Mouse (Mus musculus) neural tube, embryonic 10.5 days (tissue): ENCODE data around the gene Nudt2.
"Not testable (repeated sequence)": the region's sequence is repeated elsewhere in the genome, so short reads cannot be mapped to it uniquely, and the experiment has no call there.

Source experiments
- DNase-seq: peaks from one replicate; pipeline ENCODE4 v3.0.0-alpha.2; 2017; ENCODE audit warnings: low spot score; ENCODE audit errors: extremely low spot score

The Nudt2 gene

GRCm38 (mm10) chr4:41464345-41465286 is at the start of gene Nudt2, which contains the start of gene Kif24:
TSS of gene Nudt2 (plus strand) at chr4:41465151.
TSS of gene Kif24 (minus strand) at chr4:41464887.
- peak; percentile 96 for DNase-seq

DNA sequence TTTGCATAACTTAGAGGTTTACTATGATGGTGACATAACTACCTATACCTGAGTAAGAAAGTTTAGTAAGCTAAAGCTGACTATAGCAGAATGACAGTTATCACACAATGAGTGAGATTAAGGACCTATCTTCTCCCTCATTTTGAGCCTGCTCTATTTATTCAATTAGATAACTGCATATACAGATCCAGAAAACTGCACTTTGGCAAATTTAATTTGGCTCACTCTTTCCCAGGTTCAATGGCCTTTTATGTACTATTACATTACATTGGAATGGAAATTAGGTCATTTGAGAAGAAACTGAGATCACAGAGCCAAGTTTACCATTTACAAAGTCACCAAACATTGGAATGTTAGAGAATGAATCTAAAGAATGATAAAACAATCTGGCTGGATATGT is 48.0 kb upstream of the Nudt2 start:
- no peak for DNase-seq

GRCm38 (mm10) chr4:41438931-41439330 is 26.0 kb upstream of the Nudt2 start:
- no peak for DNase-seq

GRCm38 (mm10) chr4:41442790-41443302 is 22.1 kb upstream of the Nudt2 start:
- DNase-seq = no peak

DNA sequence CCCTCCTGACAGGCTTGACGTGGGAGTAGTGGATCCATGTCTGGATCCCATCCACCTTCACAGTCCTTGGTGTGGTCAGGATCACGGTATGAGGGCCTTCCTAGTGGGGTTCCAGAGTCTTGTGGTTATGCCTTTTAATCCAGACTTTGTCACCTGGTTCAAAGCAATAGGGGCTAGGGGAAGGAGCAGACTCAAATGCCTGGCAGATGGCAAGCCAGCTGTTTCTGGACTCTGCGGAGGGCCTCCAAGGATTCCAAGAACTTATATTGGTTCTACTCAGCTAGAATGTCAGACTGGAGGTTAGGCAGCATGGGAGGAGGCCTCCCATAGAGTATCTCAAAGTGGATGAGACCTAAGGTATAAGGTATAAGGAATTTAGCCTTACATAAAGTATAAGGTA is 17.4 kb upstream of the Nudt2 start:
- no peak for DNase-seq

- no peak for DNase-seq
Observed at GRCm38 (mm10) chr4:41460690-41461089, 4.3 kb upstream of the Nudt2 start.

- not testable (repeated sequence) for DNase-seq
Observed at GRCm38 (mm10) chr4:41463051-41463738, 1.8 kb upstream of the Nudt2 start.

GRCm38 (mm10) chr4:41465287-41465665 is 325 bp downstream of the Nudt2 start:
- DNase-seq = no peak

- peak; percentile 54 for DNase-seq
Observed at GRCm38 (mm10) chr4:41468396-41469080, 3.6 kb downstream of the Nudt2 start.

DNA sequence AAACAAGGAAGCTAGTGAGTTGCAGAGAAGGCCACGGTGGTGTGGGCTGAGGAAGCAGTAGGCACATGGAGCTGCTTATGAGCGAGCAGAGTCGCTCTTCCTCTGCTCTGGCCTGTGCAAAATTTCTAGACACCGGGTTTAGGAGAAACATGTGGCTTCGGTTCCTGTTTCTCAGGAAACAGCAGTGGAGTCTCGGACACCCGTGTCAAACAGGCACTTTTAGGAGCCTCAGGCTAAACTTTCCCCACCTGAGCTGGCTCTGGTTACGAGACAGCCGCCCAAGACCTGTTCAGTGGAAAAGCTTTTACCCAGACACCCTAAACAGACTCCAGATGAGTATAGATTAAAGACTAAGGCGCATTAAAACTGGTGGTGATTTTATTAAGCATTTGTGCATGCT is 4.2 kb downstream of the Nudt2 start:
- no peak for DNase-seq

DNA sequence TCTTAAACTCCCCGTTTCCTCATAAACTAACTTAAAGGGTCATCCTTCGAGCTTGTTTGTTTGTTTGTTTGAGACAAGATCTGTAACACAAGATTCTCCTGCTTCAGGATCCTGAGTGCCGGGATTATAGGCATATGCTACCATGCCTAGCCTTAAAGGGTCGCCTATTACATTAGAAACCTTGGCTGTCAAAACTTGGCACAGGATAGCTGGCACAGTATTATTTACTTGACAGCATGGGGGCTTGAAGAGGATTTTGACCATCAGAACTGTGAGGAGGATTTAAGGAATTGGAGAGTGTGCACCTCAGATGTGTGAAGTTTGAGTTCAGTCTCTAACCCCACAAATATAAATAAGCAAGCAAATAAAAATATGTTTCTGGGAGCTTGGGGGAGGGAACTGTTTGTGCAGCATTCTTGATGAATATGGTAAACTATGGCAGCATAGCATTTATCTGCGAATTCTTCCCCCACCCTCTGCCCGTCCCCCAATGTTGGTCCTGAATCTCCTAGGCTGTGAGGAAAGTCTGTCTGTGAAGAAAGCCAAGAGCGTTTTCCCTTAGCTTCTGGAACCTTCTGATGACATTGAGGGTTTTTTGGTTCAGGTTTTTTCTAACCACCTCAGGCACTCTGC is 5.2 kb downstream of the Nudt2 start:
- DNase-seq = no peak

DNA sequence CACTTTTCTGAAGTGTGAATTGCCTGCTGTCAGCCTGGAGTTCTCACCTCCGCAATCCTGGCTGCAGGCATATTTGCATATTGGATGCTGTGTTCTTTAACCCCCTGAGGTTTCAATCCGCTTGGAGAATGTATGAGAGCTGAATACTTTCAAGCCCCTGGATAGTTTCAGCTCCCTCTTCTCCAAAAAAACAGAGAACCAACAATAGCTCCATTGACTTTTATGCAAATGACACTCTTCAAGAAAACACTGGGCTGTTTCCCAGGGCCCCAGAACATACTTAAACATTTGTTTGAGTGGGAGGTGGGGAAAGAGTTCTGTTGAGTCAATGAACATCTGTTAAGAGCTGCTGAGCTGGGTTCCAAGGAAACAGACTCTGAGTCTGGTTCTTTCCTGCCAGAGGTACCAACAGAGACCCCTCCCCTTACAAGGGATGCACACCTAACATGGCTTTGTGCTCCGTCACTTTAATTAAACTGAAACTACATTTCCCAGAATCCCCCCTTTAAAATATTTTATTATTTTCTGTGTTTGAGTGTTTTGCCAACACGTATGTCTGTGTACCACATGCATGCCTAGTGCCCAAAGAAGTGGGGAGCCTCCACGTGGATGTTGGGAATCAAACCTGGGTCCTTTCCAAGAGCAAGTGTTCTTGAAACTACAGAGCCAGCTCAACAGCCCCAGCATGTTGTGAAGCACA is 5.9 kb downstream of the Nudt2 start:
- no peak for DNase-seq

GRCm38 (mm10) chr4:41471384-41471689 is 6.4 kb downstream of the Nudt2 start:
- no peak for DNase-seq

DNA sequence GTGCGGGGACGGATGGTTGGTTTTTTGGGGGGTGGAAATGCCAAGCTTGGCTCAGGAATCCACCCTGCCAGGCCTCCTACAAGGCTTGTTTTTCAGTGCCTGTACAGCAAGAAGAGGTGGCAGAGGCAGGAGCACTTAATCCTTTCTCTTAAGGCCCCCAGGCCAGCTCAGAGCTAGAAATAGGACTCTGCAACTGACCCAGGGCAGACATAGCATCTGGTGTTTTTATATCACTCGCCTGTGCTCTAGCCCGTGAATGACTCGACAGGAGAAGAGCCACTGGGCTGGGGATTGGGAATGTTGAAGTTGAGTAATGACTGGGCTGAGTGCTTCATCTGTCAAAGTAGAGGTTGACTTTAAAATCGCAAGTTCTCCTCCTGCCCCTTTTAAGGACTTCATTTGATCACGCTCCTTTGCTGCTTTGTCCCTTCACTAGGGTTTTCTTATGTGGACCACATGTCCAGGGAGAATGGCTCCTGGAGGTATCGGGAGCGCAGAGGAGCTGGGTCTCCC is 12.8 kb downstream of the Nudt2 start:
- DNase-seq = no peak

DNA sequence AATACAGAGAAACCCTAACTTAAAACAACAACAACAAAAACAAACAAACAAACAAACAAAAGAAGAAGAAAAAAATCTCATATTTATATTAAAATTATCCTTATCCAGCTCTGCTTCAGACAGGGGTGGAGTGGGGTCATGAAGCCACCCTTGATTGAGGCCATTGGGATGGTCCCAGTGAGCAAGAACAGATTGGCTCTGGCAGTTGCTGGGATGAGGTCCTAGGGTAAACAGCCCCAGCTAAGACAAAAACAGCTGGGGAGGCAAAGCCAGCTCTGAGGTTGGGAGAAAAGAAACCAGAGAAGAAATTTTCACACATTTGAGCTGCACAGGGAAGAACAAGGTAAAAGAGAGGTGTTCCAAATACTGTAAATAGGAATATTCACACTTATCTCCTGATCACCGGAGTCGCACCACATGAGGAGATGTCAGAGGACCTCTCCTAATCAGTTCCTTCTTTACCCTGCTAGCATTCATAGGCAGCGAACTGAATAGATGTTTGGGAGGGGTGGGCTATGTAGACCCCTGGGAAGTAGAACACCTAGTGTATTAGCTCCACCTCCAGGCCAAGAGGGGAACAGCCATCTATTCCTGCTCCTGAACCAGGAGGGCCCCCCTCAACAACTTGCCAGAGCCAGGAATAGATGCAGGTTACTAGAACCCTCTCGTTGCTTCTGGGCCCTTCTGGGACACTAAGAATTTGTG is 14.0 kb downstream of the Nudt2 start:
- DNase-seq = no peak

GRCm38 (mm10) chr4:41479456-41479804 is 14.5 kb downstream of the Nudt2 start:
- no peak for DNase-seq

DNA sequence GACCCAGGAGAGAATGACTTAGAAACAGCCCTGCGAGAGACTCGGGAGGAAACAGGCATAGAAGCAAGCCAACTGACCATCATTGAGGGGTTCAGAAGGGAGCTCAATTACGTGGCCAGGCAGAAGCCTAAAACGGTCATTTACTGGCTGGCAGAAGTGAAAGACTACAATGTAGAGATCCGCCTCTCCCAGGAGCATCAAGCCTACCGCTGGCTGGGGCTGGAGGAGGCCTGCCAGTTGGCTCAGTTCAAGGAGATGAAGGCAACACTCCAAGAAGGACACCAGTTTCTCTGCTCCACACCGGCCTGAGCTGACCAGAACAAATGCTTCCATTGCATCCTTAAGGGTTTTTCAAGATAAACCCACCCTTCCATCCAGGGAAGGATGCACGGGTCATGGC is 15.3 kb downstream of the Nudt2 start:
- DNase-seq = no peak

DNA sequence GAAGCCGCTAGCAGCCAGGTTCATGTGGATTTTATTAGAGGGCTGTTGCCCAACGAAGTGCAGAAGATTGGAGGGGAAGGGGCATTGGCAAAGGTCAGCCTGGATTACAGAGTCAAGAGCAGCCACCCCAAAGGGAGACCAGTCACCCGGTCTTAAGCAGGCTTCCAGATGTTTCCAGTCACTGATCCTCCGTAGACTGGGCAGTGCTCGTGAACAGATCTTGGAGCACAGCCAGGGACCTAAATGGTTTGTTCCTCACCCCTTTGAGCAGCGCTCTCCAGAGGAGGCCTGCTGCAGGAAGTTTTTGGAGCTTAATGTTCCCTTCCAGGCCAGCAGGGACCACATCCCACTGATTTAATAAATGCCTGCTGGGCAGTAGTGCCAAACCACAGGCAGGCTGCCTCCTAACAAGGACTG is 16.7 kb downstream of the Nudt2 start:
- DNase-seq = no peak

DNA sequence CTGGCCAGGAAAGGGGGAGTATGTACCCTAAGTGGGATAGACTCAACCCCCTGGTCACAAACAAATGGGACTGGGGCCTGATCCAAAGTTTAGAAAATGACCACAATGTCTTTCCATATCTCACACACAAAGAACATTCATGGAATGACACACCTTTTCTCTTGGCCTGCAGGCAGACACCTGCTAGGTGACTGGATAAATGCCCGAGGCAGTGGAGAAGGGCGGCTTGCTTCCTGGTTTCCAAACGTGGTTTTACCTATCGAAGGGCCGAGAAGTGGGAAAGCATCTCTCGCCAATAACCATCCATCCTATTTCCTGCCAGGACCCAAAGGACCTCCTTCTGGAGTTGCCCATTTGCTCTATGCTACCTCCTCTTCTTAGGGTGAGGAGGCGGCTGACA is 28.0 kb downstream of the Nudt2 start:
- DNase-seq = no peak

DNA sequence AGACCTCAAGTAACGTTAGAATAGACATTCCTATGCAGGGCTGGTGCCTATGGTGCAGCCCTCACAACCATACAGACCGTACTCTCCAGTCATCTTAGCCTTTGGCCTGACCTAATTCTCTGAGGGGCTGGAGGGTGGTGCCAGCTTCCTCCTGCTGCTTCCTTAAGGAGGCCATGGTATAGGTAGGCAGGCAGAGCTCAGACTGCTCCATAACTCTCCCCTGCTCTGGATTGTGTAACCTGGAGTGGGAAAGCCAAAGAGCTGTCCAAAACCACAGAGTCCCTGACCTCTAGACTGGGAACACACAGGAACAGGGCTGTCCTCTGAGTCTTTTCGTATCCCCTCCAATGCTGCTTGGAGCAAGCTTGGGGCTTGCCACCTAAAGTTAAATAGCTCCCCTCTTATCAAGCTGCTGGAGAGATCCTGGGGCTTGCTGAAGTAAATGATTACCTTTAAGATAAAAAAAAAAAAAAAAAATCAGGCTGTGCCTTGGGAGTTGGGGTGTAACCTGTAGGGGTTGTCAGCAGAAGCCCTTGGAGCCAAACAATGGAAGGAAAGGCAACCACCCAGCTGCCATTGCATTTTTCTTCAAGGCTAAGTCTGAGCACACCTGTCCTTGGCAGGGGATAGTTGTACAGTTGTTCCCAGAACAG is 28.6 kb downstream of the Nudt2 start:
- DNase-seq = no peak
